ENCODE assay signal across 14 mouse cellular contexts in the genomic region with DNA sequence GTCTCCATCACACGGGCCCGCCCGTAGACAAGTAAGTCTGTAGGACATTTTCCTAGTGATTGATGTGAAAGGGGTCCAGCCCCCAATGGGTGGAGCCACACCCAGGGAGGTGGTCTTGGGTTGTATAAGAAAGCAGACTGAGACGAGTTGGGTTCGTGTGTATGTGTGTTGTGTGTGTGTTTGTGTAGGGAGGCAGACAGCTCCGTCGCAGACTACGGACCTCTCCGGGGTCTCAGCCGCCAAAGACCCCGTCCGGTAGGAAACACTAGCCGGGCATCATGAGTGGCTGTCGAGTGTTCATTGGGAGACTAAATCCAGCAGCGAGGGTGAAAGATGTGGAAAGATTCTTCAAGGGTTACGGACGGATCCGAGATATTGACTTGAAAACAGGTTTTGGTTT. TPM values are rescaled to one million over a fixed set of nuclear protein-coding genes. Genes with fewer than 3 reads are reported as not detected.
"Had no signal": no experiment of that assay in that cellular context is flagged by ENCODE, and none has a peak within 500 bp of the region (broad histone marks: within the 10 kb centered on the region; RNA-seq: fewer than 3 reads in every experiment).

No protein-coding gene starts in this region.

RNA-seq across cellular contexts. Expression of a gene that starts 30.2 kb away (rescaled TPM):
- total RNA-seq: gastrocnemius, adult 18-20 months; gastrocnemius, adult 8-10 months; gastrocnemius, postnatal 14 days; gastrocnemius, postnatal 36 days; heart, adult 18-20 months had no signal
- polyA plus RNA-seq: gonadal fat pad, adult 2 months; hindbrain, embryonic 14.5 days; hindbrain, embryonic 16.5 days; inflammation-experienced regulatory T-cells, adult 6 months; intestine, embryonic 15.5 days; intestine, postnatal 0 days; kidney, embryonic 14.5 days; limb, embryonic 10.5 days; limb, embryonic 12.5 days had no signal
